Mouse (Mus musculus): ENCODE data around the gene Mogs.

Mogs gene

GRCm38 (mm10) chr6:83121863-83122710 is 6.8 kb downstream of the Mogs start:
- no peak for DNase-seq (ENCODE audit: low spot score)

- DNase-seq (ENCODE audit: low spot score) = no peak
Observed at GRCm38 (mm10) chr6:83122961-83123360, 7.7 kb downstream of the Mogs start.

DNA sequence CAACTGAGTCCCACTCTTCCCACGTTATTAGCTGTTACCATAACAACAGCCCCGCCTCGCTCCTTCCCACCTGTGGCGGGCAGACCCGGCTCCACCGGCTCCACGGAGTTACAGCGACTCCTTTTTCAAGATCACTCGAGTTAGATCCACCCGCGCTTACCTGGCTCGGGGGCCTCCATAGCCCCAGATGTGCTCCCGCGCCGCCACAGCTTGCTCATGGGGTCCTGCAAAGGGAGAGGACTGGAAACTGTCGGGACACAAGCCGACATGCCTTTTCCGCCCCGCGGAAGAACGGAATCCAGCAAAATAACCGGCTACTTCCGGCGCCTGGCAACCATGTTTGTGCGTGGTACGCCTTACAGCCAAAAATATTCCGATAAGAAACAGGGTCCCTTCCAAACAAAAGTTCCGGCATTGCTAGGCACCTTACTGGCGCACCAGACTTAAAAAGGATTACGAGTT is 9.6 kb downstream of the Mogs start:
- DNase-seq (ENCODE audit: low spot score) = peak; percentile 89

- DNase-seq (ENCODE audit: low spot score) = no peak
Observed at GRCm38 (mm10) chr6:83125331-83125730, 10.0 kb downstream of the Mogs start, which contains the start of gene Ino80b. TSS of gene Ino80b (minus strand) at chr6:83125431.

DNA sequence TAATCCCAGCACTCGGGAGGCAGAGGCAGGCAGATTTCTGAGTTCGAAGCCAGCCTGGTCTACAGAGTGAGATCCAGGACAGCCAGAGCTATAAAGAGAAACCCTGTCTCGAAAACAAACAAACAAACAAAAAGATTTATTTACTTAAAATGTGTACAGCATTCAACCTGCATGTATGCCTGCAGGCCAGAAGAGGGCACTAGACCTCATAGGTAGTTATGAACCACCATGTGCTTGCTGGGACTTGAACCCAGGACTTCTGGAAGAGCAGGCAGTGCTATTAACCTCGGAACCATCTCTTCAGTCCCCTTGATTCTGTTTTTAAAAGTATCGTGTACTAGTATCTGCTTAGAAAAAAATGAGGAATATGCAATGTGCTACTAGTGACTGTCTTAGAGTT is 12.1 kb downstream of the Mogs start:
- DNase-seq (ENCODE audit: low spot score) = no peak

DNA sequence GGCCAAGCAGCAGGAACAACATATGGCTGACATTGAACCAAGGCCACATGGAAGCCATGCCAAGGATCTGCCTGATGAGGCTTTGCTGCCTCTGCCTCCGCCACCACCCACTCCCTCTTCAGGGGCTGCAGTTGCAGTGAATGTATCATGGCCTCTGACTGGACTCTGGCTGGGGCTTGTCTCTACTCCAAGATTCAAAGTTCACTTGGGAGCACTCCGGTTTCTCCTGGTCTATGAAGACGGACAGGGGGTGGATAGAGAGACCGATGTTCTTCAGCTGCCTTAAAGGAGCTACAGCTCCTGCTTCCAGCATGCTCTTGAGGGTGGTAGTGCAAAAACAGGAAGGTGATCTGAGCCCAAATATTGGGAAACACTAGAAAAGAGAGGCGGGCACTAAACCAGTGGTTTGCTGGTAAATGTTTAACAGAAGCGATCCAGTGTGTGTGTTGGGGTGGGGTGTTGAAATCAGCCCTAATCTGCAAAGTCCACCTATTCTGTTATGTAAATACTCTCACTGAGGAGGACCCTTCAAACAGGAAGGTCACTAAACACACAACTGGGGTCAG is 16.3 kb downstream of the Mogs start:
- DNase-seq (ENCODE audit: low spot score) = no peak

GRCm38 (mm10) chr6:83132176-83132919 is 17.1 kb downstream of the Mogs start:
- no peak for DNase-seq (ENCODE audit: low spot score)

GRCm38 (mm10) chr6:83134226-83134625 is 18.9 kb downstream of the Mogs start:
- DNase-seq (ENCODE audit: low spot score) = no peak

DNA sequence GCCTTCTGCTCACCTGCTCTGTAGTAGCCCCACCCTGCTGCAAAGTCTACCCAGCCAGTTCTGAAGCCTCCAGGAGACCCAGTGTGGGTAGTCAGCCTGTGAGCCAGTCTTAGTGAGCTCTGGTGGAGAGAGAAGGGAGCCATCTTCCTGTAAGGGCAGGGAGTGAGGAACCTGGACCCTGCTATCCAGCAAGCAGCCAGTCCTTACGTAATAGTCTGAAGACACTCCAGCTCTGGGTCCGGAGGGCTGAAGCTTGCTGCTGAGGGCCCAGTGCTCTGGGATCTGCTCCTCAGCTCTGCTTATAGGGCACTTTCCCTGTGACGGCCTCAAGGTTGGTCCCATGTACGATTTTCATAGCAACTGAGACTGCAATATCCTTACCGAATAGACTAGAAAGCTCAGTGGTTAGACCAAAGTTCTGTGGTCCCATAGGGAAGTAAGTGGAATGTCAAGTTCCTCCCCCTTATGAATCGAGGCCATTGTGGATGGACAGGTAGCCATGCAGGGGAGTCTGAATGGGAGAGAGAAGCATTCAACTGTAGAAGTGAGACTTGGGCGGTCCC is 19.7 kb downstream of the Mogs start, which contains the start of gene Rtkn:
TSS of gene Rtkn (plus strand) at position 513 of the 563 bp plus-strand sequence.
- DNase-seq (ENCODE audit: low spot score) = no peak

- no peak for DNase-seq (ENCODE audit: low spot score)
Observed at GRCm38 (mm10) chr6:83135571-83136161, 20.4 kb downstream of the Mogs start.

- DNase-seq (ENCODE audit: low spot score) = no peak
Observed at GRCm38 (mm10) chr6:83136291-83136880, 21.1 kb downstream of the Mogs start.

GRCm38 (mm10) chr6:83136881-83137575 is 21.7 kb downstream of the Mogs start:
- DNase-seq (ENCODE audit: low spot score) = peak; percentile 57

DNA sequence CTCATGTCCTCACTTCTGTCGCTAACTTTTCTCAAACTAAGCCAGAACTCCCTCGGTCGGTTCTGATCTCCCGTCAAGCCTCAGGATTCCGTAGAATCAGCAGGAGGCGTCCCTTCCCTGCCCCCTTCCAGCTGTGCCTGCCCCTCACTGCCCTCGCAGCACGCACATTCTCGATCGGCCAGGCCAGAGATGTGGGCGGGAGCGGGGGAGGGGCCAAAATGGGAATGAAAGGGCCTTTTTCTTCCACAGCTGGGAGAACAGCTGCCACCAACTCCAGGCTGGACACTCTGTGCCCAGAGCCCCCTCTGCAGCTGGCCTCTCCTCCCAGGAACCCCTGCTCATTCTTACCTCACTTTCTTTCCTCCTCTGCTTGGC is 22.3 kb downstream of the Mogs start:
- DNase-seq (ENCODE audit: low spot score) = peak; percentile 84

GRCm38 (mm10) chr6:83138056-83138455 is 22.8 kb downstream of the Mogs start:
- DNase-seq (ENCODE audit: low spot score) = no peak

DNA sequence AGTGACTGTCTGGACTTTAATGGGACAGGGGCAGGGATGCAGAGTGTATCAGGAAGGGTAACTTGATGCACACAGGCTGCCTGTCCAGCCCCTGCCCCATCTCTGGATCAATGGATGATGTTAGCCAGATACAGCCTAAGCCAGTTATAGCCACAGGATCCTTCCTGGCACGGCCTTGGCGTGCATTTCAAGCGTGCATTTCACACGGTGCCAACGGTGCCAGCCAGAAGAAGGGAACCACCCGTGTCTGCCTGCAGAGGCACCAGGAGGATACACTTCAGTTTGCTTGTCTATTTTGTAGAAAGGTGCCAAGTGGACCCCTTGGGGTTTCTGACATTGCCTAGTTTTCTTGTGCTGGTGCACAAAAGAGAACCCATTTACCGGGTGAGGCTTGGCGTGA is 24.7 kb downstream of the Mogs start:
- no peak for DNase-seq (ENCODE audit: low spot score)

DNA sequence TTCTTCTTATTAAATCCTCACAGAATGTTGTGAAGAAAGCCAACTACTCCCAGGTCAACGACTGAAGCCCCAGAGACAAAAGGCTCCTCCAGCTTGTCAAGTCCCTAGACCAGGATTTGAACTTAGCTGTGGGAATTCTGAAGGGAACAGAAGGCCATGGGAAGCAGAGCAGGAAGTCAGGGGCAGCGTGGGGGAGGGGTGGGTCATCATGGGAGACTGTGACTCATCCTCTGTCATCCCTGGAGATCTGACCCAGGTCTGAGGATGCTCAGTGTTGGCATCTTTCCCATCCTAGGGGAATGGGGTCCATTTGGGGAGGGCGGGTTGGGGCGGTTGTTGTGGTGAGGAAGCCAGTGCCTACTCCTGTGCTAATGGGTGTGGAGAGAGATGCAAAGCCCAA is 26.3 kb downstream of the Mogs start:
- DNase-seq (ENCODE audit: low spot score) = no peak

DNA sequence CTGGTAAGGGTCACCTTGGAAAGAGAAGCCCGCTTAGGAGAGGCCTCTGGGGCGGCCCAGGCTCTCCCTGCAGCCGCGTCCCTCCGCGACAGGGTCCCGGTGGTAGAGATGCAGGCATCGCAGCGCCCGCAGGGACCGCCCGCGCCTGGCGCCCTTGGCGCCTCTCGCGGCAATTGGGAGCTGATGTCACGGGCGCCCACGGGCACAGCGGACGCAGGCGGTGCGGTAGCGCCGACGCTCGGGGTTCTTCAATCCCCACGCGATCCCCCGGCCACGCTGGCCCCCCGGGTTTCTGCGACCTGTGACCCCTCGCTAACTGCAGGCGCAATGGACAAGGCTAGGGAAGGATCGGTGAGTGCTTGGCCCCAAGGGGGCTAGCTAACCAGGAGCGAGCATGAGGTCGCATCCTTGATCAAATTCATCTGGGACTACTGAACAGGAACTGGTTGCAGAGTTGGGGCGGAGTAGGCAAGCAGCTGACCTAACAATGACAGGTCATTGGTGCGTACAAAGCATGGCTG is 27.0 kb downstream of the Mogs start:
- DNase-seq (ENCODE audit: low spot score) = no peak

DNA sequence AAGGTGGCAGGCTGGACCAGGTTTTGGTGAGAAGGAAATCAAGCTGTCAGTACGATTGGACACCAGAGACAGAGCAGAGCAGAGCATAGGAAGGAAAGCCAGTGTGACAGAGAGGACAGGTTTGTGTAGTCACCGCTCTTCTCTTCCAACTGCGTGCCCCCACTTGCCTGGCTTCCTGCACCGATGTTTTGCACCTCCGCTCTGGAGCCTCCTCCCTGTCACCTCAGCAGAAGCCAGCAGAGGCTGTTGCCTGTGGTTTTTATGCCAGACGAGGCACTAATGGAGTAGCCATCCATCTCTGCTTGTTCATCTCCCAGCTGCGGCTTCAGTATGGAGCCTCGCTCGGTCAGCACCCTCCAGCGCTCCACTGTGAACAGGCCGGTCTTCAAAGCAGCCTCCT is 27.6 kb downstream of the Mogs start:
- no peak for DNase-seq (ENCODE audit: low spot score)

DNA sequence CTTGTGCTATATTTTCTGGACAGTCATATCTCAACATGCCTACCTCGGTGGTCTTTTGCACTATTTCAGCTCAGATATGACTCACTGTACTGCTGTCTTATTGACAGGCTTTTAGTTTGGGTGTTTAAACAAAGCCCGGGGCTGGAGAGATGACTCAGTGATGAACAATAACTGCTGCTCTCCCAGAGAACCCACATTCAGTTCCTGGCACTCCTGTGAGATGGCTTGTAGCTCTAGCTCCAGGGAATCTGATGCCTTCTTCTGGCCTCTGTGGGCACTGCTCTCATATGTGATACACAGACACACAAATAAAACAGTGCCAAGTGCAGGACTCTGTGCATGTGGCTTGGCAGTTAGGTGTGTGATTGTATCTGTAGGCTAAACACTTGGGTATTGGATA is 29.9 kb downstream of the Mogs start:
- no peak for DNase-seq (ENCODE audit: low spot score)

DNA sequence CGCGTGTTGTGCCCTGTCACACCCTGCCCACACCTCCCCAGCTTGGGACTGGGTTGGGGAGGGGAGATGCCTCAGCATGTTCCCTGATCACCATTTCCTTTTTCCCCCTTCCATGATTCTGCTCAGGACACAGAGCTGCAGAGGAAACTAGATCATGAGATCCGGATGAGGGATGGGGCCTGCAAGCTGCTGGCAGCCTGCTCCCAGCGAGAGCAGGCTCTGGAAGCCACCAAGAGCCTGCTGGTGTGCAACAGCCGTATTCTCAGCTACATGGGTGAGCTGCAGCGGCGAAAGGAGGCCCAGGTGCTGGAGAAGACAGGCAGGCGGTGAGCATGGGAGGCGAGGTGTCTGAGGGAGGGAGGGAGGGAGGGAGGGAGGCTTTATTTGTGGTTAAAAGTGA is 30.5 kb downstream of the Mogs start:
- DNase-seq (ENCODE audit: low spot score) = no peak

DNA sequence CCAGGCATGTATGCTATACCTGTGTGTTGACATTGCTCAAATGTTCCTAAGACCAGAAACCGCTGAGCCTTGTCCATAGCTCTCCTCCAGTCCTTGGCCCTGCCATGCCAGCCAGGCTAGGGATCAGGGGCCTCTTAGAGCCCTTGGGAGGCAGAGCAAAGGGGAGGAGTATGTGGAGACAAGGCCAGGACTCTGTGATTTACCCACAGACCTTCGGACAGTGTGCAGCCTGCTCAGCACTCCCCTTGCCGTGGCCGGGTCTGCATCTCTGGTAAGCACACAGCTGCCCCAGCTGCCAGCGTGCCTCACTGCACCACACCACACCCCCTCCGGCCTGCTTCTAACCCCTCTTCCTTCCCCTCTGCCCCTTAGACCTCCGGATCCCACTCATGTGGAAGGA is 32.0 kb downstream of the Mogs start:
- peak; percentile 50 for DNase-seq (ENCODE audit: low spot score)

Measured in ovary, adult 18-20 months (tissue).